Comparison of ENCODE assay signal across 19 mouse cellular contexts in genomic region chr12:48713646-48714045, GRCm38 (mm10).
DNase-seq lines count a peak whose midpoint lies in the region; ATAC-seq and TF ChIP-seq lines count a peak whose summit lies in the region.
"Had no signal": no experiment of that assay in that cellular context is flagged by ENCODE, and none has a peak within 500 bp of the region (broad histone marks: within the 10 kb centered on the region; RNA-seq: fewer than 3 reads in every experiment).

No protein-coding gene starts in this region.

- 87% methylated on average over 4 of the region's 4 CpGs for WGBS in forebrain, embryonic 13.5 days
- 87% methylated on average over 4 of the region's 4 CpGs for WGBS in forebrain, embryonic 11.5 days
- WGBS in hindbrain, postnatal 0 days: 66% methylated on average over 4 of the region's 4 CpGs
- 85% methylated on average over 4 of the region's 4 CpGs for WGBS in hindbrain, embryonic 13.5 days

- no peak for TF ChIP-seq RAD21 in CH12.LX (IDR thresholded peaks at IDR 0.05; ENCODE audit: low read depth, low read length)

- in situ Hi-C loops in CH12.LX (cut with MboI; ENCODE audit: low pct_ligation_motif_present, low pct_unique_long_range_greater_than_20kb, low sequenced_read_pairs): no loop called here

- H3K4me3 ChIP-seq in forebrain, embryonic 13.5 days: no peak overlapping the region
- H3K4me3 ChIP-seq in forebrain, embryonic 11.5 days (ENCODE audit: low read depth, low read length): no peak overlapping the region
- no peak overlapping the region for H3K4me3 ChIP-seq in hindbrain, postnatal 0 days (ENCODE audit: low read length)
- no peak overlapping the region for H3K4me3 ChIP-seq in hindbrain, embryonic 13.5 days
- H3K4me3 ChIP-seq in CH12.LX (replicated peaks in 1 of 3; ENCODE audit: low read depth in 2 of 3, low read length in 2 of 3, poor library complexity in 1 of 3): no peak overlapping the region
- H3K4me3 ChIP-seq: embryonic facial prominence, embryonic 12.5 days; erythroblast, embryonic 14.5 days; intestine, embryonic 15.5 days had no signal

- H3K4me1 ChIP-seq in forebrain, embryonic 13.5 days: no peaks in the 10 kb centered on the region
- H3K4me1 ChIP-seq in forebrain, embryonic 11.5 days (replicated peaks; ENCODE audit: control insufficient read depth, insufficient read depth, low read length): no peaks in the 10 kb centered on the region
- H3K4me1 ChIP-seq in hindbrain, postnatal 0 days (ENCODE audit: insufficient read depth, low read length): no peaks in the 10 kb centered on the region
- H3K4me1 ChIP-seq in hindbrain, embryonic 13.5 days (replicated peaks): no peaks in the 10 kb centered on the region
- H3K4me1 ChIP-seq in CH12.LX (ENCODE audit: control insufficient read depth in 1 of 2, insufficient read depth in 2 of 2): no peaks in the 10 kb centered on the region
- H3K4me1 ChIP-seq: embryonic facial prominence, embryonic 12.5 days; intestine, embryonic 15.5 days had no signal

- TF ChIP-seq CTCF in hindbrain, postnatal 0 days (IDR thresholded peaks at IDR 0.05; ENCODE audit: low read depth): no peak
- no peak for TF ChIP-seq CTCF in CH12.LX (conservative IDR thresholded peaks at IDR 0.05 in 1 of 2, IDR thresholded peaks at IDR 0.05 in 1 of 2; ENCODE audit: low read depth in 2 of 2, low read length in 2 of 2)

- no peak for DNase-seq in forebrain, embryonic 11.5 days (ENCODE audit: low spot score)
- DNase-seq in hindbrain, postnatal 0 days (ENCODE audit: low spot score): peak; percentile 82
- DNase-seq in CH12.LX (ENCODE audit: extremely low read depth): peak; percentile 3
- peak; percentile 9 for DNase-seq in cerebellum, adult 9-10 months
- no peak for DNase-seq in kidney, postnatal 36 days
- DNase-seq: adrenal gland, postnatal 36 days; gastrocnemius, postnatal 10 days; heart, adult 18-20 months; heart, postnatal 36 days; kidney, adult 9 months had no signal

- TF ChIP-seq POLR2A in CH12.LX (IDR thresholded peaks at IDR 0.05; ENCODE audit: low read depth, low read length): no peak

- H3K9me3 ChIP-seq in forebrain, embryonic 13.5 days (replicated peaks): no peaks in the 10 kb centered on the region
- H3K9me3 ChIP-seq in forebrain, embryonic 11.5 days (ENCODE audit: control insufficient read depth, low read length): no peaks in the 10 kb centered on the region
- H3K9me3 ChIP-seq in hindbrain, postnatal 0 days (ENCODE audit: low read length): no peaks in the 10 kb centered on the region
- no peaks in the 10 kb centered on the region for H3K9me3 ChIP-seq in hindbrain, embryonic 13.5 days
- H3K9me3 ChIP-seq in CH12.LX (replicated peaks; ENCODE audit: low read length): no peaks in the 10 kb centered on the region
- H3K9me3 ChIP-seq: embryonic facial prominence, embryonic 12.5 days; intestine, embryonic 15.5 days had no signal

- no peak overlapping the region for H3K9ac ChIP-seq in forebrain, embryonic 13.5 days
- H3K9ac ChIP-seq in forebrain, embryonic 11.5 days (ENCODE audit: low read length): no peak overlapping the region
- no peak overlapping the region for H3K9ac ChIP-seq in hindbrain, postnatal 0 days (replicated peaks; ENCODE audit: low read length)
- no peak overlapping the region for H3K9ac ChIP-seq in hindbrain, embryonic 13.5 days
- H3K9ac ChIP-seq in CH12.LX (ENCODE audit: insufficient read depth, low read depth): no peak overlapping the region
- H3K9ac ChIP-seq: embryonic facial prominence, embryonic 12.5 days; intestine, embryonic 15.5 days; liver, embryonic 14.5 days had no signal

- no peaks in the 10 kb centered on the region for H3K36me3 ChIP-seq in forebrain, embryonic 13.5 days (ENCODE audit: poor library complexity, severe bottlenecking)
- H3K36me3 ChIP-seq in forebrain, embryonic 11.5 days (ENCODE audit: control insufficient read depth, insufficient read depth, low read length): no peaks in the 10 kb centered on the region
- no peaks in the 10 kb centered on the region for H3K36me3 ChIP-seq in hindbrain, postnatal 0 days (ENCODE audit: insufficient read depth, low read length)
- H3K36me3 ChIP-seq in hindbrain, embryonic 13.5 days: no peaks in the 10 kb centered on the region
- no peaks in the 10 kb centered on the region for H3K36me3 ChIP-seq in CH12.LX (replicated peaks in 1 of 2; ENCODE audit: control insufficient read depth in 1 of 2, insufficient read depth in 1 of 2, low read length in 1 of 2)
- H3K36me3 ChIP-seq: embryonic facial prominence, embryonic 12.5 days; intestine, embryonic 15.5 days had no signal

- H3K27ac ChIP-seq in forebrain, embryonic 13.5 days: no peak overlapping the region
- no peak overlapping the region for H3K27ac ChIP-seq in forebrain, embryonic 11.5 days (ENCODE audit: low read depth, low read length)
- H3K27ac ChIP-seq in hindbrain, postnatal 0 days: no peak overlapping the region
- no peak overlapping the region for H3K27ac ChIP-seq in hindbrain, embryonic 13.5 days
- H3K27ac ChIP-seq in CH12.LX (ENCODE audit: insufficient read depth, low read depth): no peak overlapping the region
- H3K27ac ChIP-seq: embryonic facial prominence, embryonic 12.5 days; intestine, embryonic 15.5 days; liver, embryonic 14.5 days; stomach, postnatal 0 days had no signal

- dilution Hi-C loops in CH12.LX (cut with MboI; ENCODE audit: extremely low pct_ligation_motif_present, extremely low pct_unique_long_range_greater_than_20kb, low sequenced_read_pairs): no loop called here

- peak; percentile 57; the same call in 1 of the 2 replicates for ATAC-seq in forebrain, embryonic 13.5 days
- no peak for ATAC-seq in forebrain, embryonic 11.5 days (replicated peaks; ENCODE audit: low FRiP score)
- ATAC-seq in hindbrain, postnatal 0 days: peak; percentile 95
- ATAC-seq in hindbrain, embryonic 13.5 days (ENCODE audit: low FRiP score): no peak
- ATAC-seq in monocyte, adult 5-6 weeks (replicated peaks; ENCODE audit: insufficient number of reproducible peaks, low FRiP score, low TSS enrichment, poor library complexity, severe bottlenecking): no peak
- ATAC-seq: intestine, embryonic 15.5 days had no signal

- no peak for TF ChIP-seq EP300 in CH12.LX (IDR thresholded peaks at IDR 0.05; ENCODE audit: low read length)

- no peaks in the 10 kb centered on the region for H3K27me3 ChIP-seq in forebrain, embryonic 13.5 days
- H3K27me3 ChIP-seq in forebrain, embryonic 11.5 days (ENCODE audit: control insufficient read depth, insufficient read depth, low read length): no peaks in the 10 kb centered on the region
- no peaks in the 10 kb centered on the region for H3K27me3 ChIP-seq in hindbrain, postnatal 0 days (ENCODE audit: insufficient read depth, low read length)
- H3K27me3 ChIP-seq in hindbrain, embryonic 13.5 days: no peaks in the 10 kb centered on the region
- no peaks in the 10 kb centered on the region for H3K27me3 ChIP-seq in CH12.LX (replicated peaks)
- H3K27me3 ChIP-seq: embryonic facial prominence, embryonic 12.5 days; intestine, embryonic 15.5 days had no signal

- H3K79me2 ChIP-seq in CH12.LX (replicated peaks; ENCODE audit: control insufficient read depth, extremely low read depth, insufficient read depth, poor library complexity, severe bottlenecking): no peaks in the 10 kb centered on the region

- H3K4me2 ChIP-seq in forebrain, embryonic 13.5 days: no peak overlapping the region
- no peak overlapping the region for H3K4me2 ChIP-seq in forebrain, embryonic 11.5 days (ENCODE audit: low read depth, low read length, severe bottlenecking)
- no peak overlapping the region for H3K4me2 ChIP-seq in hindbrain, postnatal 0 days (ENCODE audit: low read depth, low read length)
- no peak overlapping the region for H3K4me2 ChIP-seq in hindbrain, embryonic 13.5 days
- no peak overlapping the region for H3K4me2 ChIP-seq in CH12.LX (ENCODE audit: insufficient read depth, low read depth, poor library complexity, severe bottlenecking)
- H3K4me2 ChIP-seq: embryonic facial prominence, embryonic 12.5 days; intestine, embryonic 15.5 days; midbrain, embryonic 11.5 days had no signal

TF ChIP-seq in CH12.LX, 34 proteins besides CTCF, POLR2A, EP300 and RAD21:
- no peak for TF ChIP-seq PAX5 (IDR thresholded peaks at IDR 0.05; ENCODE audit: low read length)
- no peak for TF ChIP-seq JUND (conservative IDR thresholded peaks at IDR 0.05; ENCODE audit: low read depth, low read length)
- no peak for TF ChIP-seq MEF2A (IDR thresholded peaks at IDR 0.05; ENCODE audit: borderline replicate concordance, low read depth, low read length)
- no peak for TF ChIP-seq ZNF384 (IDR thresholded peaks at IDR 0.05; ENCODE audit: low read depth, low read length)
- TF ChIP-seq TBP (conservative IDR thresholded peaks at IDR 0.05; ENCODE audit: low read depth, low read length): no peak
- TF ChIP-seq SIN3A (IDR thresholded peaks at IDR 0.05; ENCODE audit: low read length): no peak
- no peak for TF ChIP-seq GABPA (IDR thresholded peaks at IDR 0.05; ENCODE audit: insufficient replicate concordance, low read depth, low read length)
- TF ChIP-seq IRF4 (IDR thresholded peaks at IDR 0.05; ENCODE audit: low read depth, low read length): no peak
- TF ChIP-seq E2F4 (IDR thresholded peaks at IDR 0.05; ENCODE audit: insufficient replicate concordance, low read depth, low read length): no peak
- no peak for TF ChIP-seq USF1 (IDR thresholded peaks at IDR 0.05; ENCODE audit: low read depth, low read length)
- no peak for TF ChIP-seq MYC (IDR thresholded peaks at IDR 0.05; ENCODE audit: low read depth, low read length)

Comparison
In these comparisons a context has a peak if more than half of its experiments do, and no peak if none do; other contexts are left out.
1. ATAC-seq: peak in forebrain, embryonic 13.5 days (single experiment) and hindbrain, postnatal 0 days (single experiment); none in forebrain, embryonic 11.5 days (single experiment), hindbrain, embryonic 13.5 days (single experiment) and monocyte, adult 5-6 weeks (single experiment).
2. DNase-seq: peak in hindbrain, postnatal 0 days (single experiment), CH12.LX (single experiment) and cerebellum, adult 9-10 months (single experiment); none in forebrain, embryonic 11.5 days (single experiment) and kidney, postnatal 36 days (0 of 2).